26 mouse cellular contexts compared by ENCODE assay signal in genomic region chr17:14118863-14119262, GRCm38 (mm10). TPM values are rescaled to one million over a fixed set of nuclear protein-coding genes. Genes with fewer than 3 reads are reported as not detected.
"Had no signal": no experiment of that assay in that cellular context is flagged by ENCODE, and none has a peak within 500 bp of the region (broad histone marks: within the 10 kb centered on the region; RNA-seq: fewer than 3 reads in every experiment).

No protein-coding gene starts in this region.

- H3K9me3 ChIP-seq: midbrain, embryonic 10.5 days; midbrain, embryonic 12.5 days; neural tube, embryonic 13.5 days; neural tube, embryonic 15.5 days had no signal

- H3K4me3 ChIP-seq: midbrain, embryonic 10.5 days; midbrain, embryonic 12.5 days; myocyte; neural tube, embryonic 13.5 days; neural tube, embryonic 15.5 days had no signal

- H3K4me2 ChIP-seq: lung, embryonic 14.5 days; midbrain, embryonic 12.5 days; neural tube, embryonic 13.5 days; neural tube, embryonic 15.5 days had no signal

- H3K9ac ChIP-seq: lung, embryonic 14.5 days; midbrain, embryonic 12.5 days; neural tube, embryonic 13.5 days; neural tube, embryonic 15.5 days had no signal

- H3K4me1 ChIP-seq: midbrain, embryonic 10.5 days; midbrain, embryonic 12.5 days; neural tube, embryonic 13.5 days; neural tube, embryonic 15.5 days had no signal

- H3K27ac ChIP-seq: midbrain, embryonic 10.5 days; midbrain, embryonic 12.5 days; neural tube, embryonic 13.5 days; neural tube, embryonic 15.5 days had no signal

- H3K36me3 ChIP-seq: midbrain, embryonic 10.5 days; midbrain, embryonic 12.5 days; neural tube, embryonic 13.5 days; neural tube, embryonic 15.5 days had no signal

- ATAC-seq: midbrain, embryonic 16.5 days had no signal

- DNase-seq: lung, adult 18-20 months; lung, embryonic 14.5 days; lung, postnatal 10 days; lung, postnatal 4 days; midbrain, embryonic 14.5 days; right cerebral cortex, adult 18-20 months; right cerebral cortex, postnatal 25 days; right cerebral cortex, postnatal 4 days; spleen, adult 18-20 months; thymus, adult 18-20 months; thymus, postnatal 14 days; thymus, postnatal 36 days had no signal

- H3K27me3 ChIP-seq: midbrain, embryonic 12.5 days; neural tube, embryonic 13.5 days; neural tube, embryonic 15.5 days had no signal

RNA-seq across cellular contexts. Expression of gene Gm7358, which starts 59.5 kb away (rescaled TPM):
- total RNA-seq: megakaryocyte, adult 5-6 weeks; megakaryocyte-erythroid progenitor cell, adult 5-6 weeks had no signal
- polyA plus RNA-seq: lung, embryonic 14.5 days; lung, embryonic 16.5 days; midbrain, embryonic 10.5 days; midbrain, embryonic 12.5 days; midbrain, embryonic 14.5 days; midbrain, embryonic 16.5 days; myocyte; neural tube, embryonic 11.5 days; neural tube, embryonic 13.5 days; neural tube, embryonic 15.5 days; small intestine, adult 2 months; stomach, embryonic 14.5 days; stomach, embryonic 16.5 days; thymus, postnatal 0 days had no signal
